Mouse (Mus musculus): ENCODE data around the gene Naaladl1.

- peak; percentile 81 for TF ChIP-seq CTCF (IDR thresholded peaks at IDR 0.05)
- peak; percentile 31; the same call in 1 of the 2 replicates for TF ChIP-seq EP300 (IDR thresholded peaks at IDR 0.05)
These were observed 20.7 kb downstream of the Naaladl1 start for GRCm38 (mm10) chr19:6126289-6126688.
